Comparison of ENCODE assay signal across 17 mouse cellular contexts in the genomic region with DNA sequence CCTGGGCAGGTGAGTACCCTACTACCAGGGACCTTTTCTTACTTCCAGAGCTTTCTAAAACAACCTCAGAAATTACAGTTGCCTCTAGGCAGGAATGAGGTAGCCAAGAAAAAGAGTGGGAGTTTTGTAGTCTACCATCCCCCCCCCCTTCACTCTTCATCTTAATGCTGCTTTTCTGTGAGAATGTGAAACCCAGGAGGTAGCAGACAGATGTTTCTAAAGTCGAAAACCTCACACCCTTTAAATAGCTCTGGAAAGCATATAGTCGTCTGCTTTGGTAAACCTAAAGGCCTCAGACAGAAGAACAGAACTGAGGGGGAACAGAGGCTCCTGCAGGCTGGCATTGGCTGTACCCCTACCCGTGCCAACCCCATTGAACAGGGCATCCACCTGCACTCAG. TPM values are rescaled to one million over a fixed set of nuclear protein-coding genes. Genes with fewer than 3 reads are reported as not detected.
"Had no signal": no experiment of that assay in that cellular context is flagged by ENCODE, and none has a peak within 500 bp of the region (broad histone marks: within the 10 kb centered on the region; RNA-seq: fewer than 3 reads in every experiment).

No protein-coding gene starts in this region.

- H3K9ac ChIP-seq: liver, embryonic 13.5 days had no signal

- DNase-seq: kidney, postnatal 25 days; liver, embryonic 13.5 days; lung, adult 2 months; lung, postnatal 14 days; lung, postnatal 4 days; midbrain, embryonic 14.5 days; right cerebral cortex, postnatal 4 days; thymus, adult 18-20 months; thymus, postnatal 36 days had no signal

- H3K27me3 ChIP-seq: liver, embryonic 13.5 days had no signal

- H3K9me3 ChIP-seq: liver, embryonic 13.5 days had no signal

- H3K4me3 ChIP-seq: liver, embryonic 13.5 days had no signal

- H3K4me2 ChIP-seq: liver, embryonic 13.5 days; midbrain, embryonic 11.5 days had no signal

- H3K36me3 ChIP-seq: liver, embryonic 13.5 days had no signal

- H3K4me1 ChIP-seq: liver, embryonic 13.5 days had no signal

- H3K27ac ChIP-seq: kidney, postnatal 0 days; liver, embryonic 13.5 days; stomach, postnatal 0 days had no signal

RNA-seq across cellular contexts. Expression of a gene that starts 40.4 kb away (rescaled TPM):
- total RNA-seq: liver, adult 2 months; megakaryocyte progenitor cell, adult 5-6 weeks had no signal
- polyA plus RNA-seq: kidney, adult 2 months; kidney, embryonic 14.5 days; kidney, postnatal 0 days; large intestine, adult 2 months; liver, adult 2 months; midbrain, embryonic 11.5 days had no signal
